Mouse (Mus musculus) left cerebral cortex, postnatal 36 days (tissue): ENCODE measurements around the gene Hmx1. TPM values are rescaled to one million over a fixed set of nuclear protein-coding genes. Genes with fewer than 3 reads are reported as not detected.

Experiments used
- DNase-seq, 2 experiments: peaks; one replicate each; pipeline ENCODE4 v3.0.0; 2021 to 2022; ENCODE audit warnings: low spot score in 2 of 2, mixed read lengths in 1 of 2
- intact Hi-C: fragments of 180-260 bp; cut with DNase I; formaldehyde crosslinking; loops from one replicate; pipeline ENCODE4 v1.15.1; 2025
- total RNA-seq, 2 experiments: library from RNA; stranded (reverse); gene quantifications; 2 replicates each; pipeline ENCODE4 v1.2.3; 2021

Gene Hmx1
- total RNA-seq, 2 experiments from 2014 or later: not detected

DNA sequence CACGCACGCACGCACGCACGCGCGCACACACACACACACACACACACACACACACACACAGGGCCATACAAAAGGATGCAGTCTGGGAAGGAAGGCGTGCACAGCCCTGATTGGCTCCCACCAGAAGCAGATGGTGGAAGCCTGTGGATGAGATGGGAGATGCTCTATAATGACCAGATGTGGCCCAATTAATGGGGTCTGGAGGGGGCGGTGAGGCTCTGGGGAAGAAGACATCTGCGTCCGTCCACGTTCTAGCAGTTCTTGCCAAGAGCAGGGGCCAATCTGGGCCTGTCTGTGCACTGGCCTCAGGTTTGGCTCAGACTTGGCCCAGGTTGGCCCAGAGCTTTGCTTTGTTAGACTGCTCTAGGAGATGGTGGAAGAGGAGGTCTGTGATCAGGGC is 55.8 kb downstream of the Hmx1 start:
- no peak for DNase-seq
- intact Hi-C loops: no loop called here

DNA sequence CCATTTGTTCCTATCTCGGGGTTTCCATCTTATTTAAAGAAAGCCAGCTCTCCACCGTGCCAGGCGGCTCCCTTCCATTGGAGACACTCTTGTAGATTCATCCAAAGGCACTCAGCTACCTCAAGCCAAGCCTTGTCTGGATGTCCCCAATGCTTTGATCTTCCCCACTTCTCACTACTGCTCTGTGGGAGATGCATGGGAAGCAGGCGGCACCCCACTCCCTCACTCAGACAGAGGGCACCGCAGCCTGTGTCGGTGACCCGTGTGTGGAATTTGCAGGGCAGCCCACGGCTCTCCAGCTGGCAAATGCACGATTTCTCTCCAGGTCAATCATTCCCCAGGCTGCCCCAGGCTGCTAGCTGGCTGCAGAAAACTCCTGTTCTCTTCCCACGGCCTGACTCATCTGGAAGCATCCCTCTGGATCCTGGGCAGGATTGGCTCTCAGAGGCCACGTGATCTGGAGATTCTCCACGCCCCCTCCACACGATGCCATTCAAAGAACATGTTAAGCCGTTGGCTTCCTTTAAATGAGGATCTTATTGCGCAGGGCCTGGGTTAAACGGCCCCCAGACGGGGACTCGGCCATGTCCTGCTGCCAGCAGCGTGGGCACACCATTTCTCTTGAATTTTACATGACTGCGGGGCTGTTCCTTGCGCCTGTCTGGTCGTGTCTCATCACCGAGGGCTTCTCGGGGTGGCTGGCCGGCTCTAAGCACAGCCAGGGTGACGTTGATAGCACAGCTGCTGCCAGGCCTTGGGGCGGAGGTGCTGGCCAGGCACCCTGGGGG is 58.9 kb downstream of the Hmx1 start:
- DNase-seq: peak; percentile 79 to 83
- intact Hi-C loops: no loop called here

Other genes starting within 250 kb of the Hmx1 start
- 10 to 100 TPM; 22.9 to 24.1 TPM for gene Adra2c, start 110.8 kb upstream of the Hmx1 start, total RNA-seq
- under 1 TPM; 0.22 to 0.45 TPM for gene Cpz, start 136.6 kb downstream of the Hmx1 start, total RNA-seq
- 10 to 100 TPM in 1 of 2 experiments, 1 to 10 TPM in 1; 6.3 to 11.2 TPM for gene Trmt44, start 186.0 kb downstream of the Hmx1 start, total RNA-seq
- 10 to 100 TPM; 31.0 to 36.5 TPM for gene Acox3, start 193.9 kb downstream of the Hmx1 start, total RNA-seq